Mouse (Mus musculus) B cell, adult 67 days (primary cell): ENCODE data around the gene Tradd. TPM values are rescaled to one million over a fixed set of nuclear protein-coding genes. Genes with fewer than 3 reads are reported as not detected.

Experiments used
- total RNA-seq, 2 experiments: library from RNA; stranded (reverse); gene quantifications; 4 replicates each; pipeline ENCODE4 v1.2.4; 2023

The Tradd gene
- 10 to 100 TPM; 25.4 to 28.9 TPM for total RNA-seq

GRCm38 (mm10) chr8:105264024-105264982 is at the start of gene Tradd, which contains the start of gene Fbxl8:
Gene Tradd, minus strand, starts transcription at chr8:105264609.
Gene Fbxl8, plus strand, starts transcription at chr8:105264648.

GRCm38 (mm10) chr8:105305211-105306145 is 41.1 kb upstream of the Tradd start, which contains the start of gene Elmo3:
Gene Elmo3, plus strand, starts transcription at chr8:105305601.

GRCm38 (mm10) chr8:105297511-105298192 is 33.2 kb upstream of the Tradd start, which contains the start of gene E2f4:
Gene E2f4, plus strand, starts transcription at chr8:105297663.

GRCm38 (mm10) chr8:105295895-105296573 is 31.6 kb upstream of the Tradd start, which contains the start of gene Exoc3l:
Gene Exoc3l, minus strand, starts transcription at chr8:105296101.

GRCm38 (mm10) chr8:105289805-105290460 is 25.5 kb upstream of the Tradd start, which contains the start of gene 4931428F04Rik:
Gene 4931428F04Rik, minus strand, starts transcription at chr8:105289864.

GRCm38 (mm10) chr8:105275840-105276239 is 11.4 kb upstream of the Tradd start, which contains the start of gene Nol3:
Gene Nol3, plus strand, starts transcription at chr8:105276140.

GRCm38 (mm10) chr8:105269461-105269947 is 5.1 kb upstream of the Tradd start, which contains the start of gene Hsf4:
Gene Hsf4, plus strand, starts transcription at chr8:105269801.

GRCm38 (mm10) chr8:105254966-105255350 is 9.5 kb downstream of the Tradd start, which contains the start of gene B3gnt9:
Gene B3gnt9, minus strand, starts transcription at chr8:105255153.

GRCm38 (mm10) chr8:105224413-105225271 is 39.8 kb downstream of the Tradd start, which contains the start of gene D230025D16Rik:
Gene D230025D16Rik, plus strand, starts transcription at chr8:105225145.

Other genes with a start within 250 kb of the Tradd start
- not detected for gene Ces3a, start 216.0 kb downstream of the Tradd start, total RNA-seq
- gene Ces3b, start 180.9 kb downstream of the Tradd start, total RNA-seq = not detected
- not detected for gene Ces4a, start 132.8 kb downstream of the Tradd start, total RNA-seq
- gene Cbfb, start 93.9 kb downstream of the Tradd start, total RNA-seq = 10 to 100 TPM; 96.5 to 98.2 TPM
- gene D230025D16Rik, start 39.5 kb downstream of the Tradd start, total RNA-seq = 10 to 100 TPM; 20.0 to 24.8 TPM
- 1 to 10 TPM; 1.1 to 1.7 TPM for gene B3gnt9, start 9.5 kb downstream of the Tradd start, total RNA-seq
- 10 to 100 TPM in 1 of 2 experiments, 1 to 10 TPM in 1; 9.8 to 11.9 TPM for gene Fbxl8, start within 50 bp of the Tradd start, total RNA-seq
- under 1 TPM in 1 of 2 experiments, not detected in 1; 0.59 TPM for gene Hsf4, start 5.2 kb upstream of the Tradd start, total RNA-seq
- gene Nol3, start 11.5 kb upstream of the Tradd start, total RNA-seq = not detected
- gene 4931428F04Rik, start 25.3 kb upstream of the Tradd start, total RNA-seq = 1 to 10 TPM; 5.4 to 5.9 TPM
- gene Exoc3l, start 31.5 kb upstream of the Tradd start, total RNA-seq = 1 to 10 TPM; 1.3 to 2.1 TPM
- 10 to 100 TPM; 96.4 to 98.1 TPM for gene E2f4, start 33.1 kb upstream of the Tradd start, total RNA-seq
- gene Elmo3, start 41.0 kb upstream of the Tradd start, total RNA-seq = 1 to 10 TPM; 3.6 to 5.5 TPM
- 10 to 100 TPM in 1 of 2 experiments, 1 to 10 TPM in 1; 5.4 to 13.3 TPM for gene Lrrc29, start 61.7 kb upstream of the Tradd start, total RNA-seq
- 10 to 100 TPM; 28.9 to 33.3 TPM for gene Tmem208, start 61.7 kb upstream of the Tradd start, total RNA-seq
- 10 to 100 TPM; 39.5 to 39.7 TPM for gene Fhod1, start 83.3 kb upstream of the Tradd start, total RNA-seq
- 1 to 10 TPM in 1 of 2 experiments, under 1 TPM in 1; 0.89 to 1.5 TPM for gene Slc9a5, start 84.2 kb upstream of the Tradd start, total RNA-seq
- gene Plekhg4, start 108.7 kb upstream of the Tradd start, total RNA-seq = not detected
- gene Kctd19, start 148.9 kb upstream of the Tradd start, total RNA-seq = not detected
- not detected for gene Lrrc36, start 149.0 kb upstream of the Tradd start, total RNA-seq
- 1 to 10 TPM in 1 of 2 experiments, under 1 TPM in 1; 0.56 to 1.3 TPM for gene Tppp3, start 206.9 kb upstream of the Tradd start, total RNA-seq
- gene Zdhhc1, start 232.3 kb upstream of the Tradd start, total RNA-seq = 1 to 10 TPM; 4.0 to 5.3 TPM